Mouse (Mus musculus) forebrain, postnatal 0 days (tissue): ENCODE measurements at regions not wholly inside any gene's neighbourhood (a gene's known extent, or its start where the extent isn't known, plus 50 kb on each side); places are given as distances from the start of the nearest gene placed in this dataset.

Experiments used
- ATAC-seq: fragments of 200-750 bp; cut with Nextera tagmentation; 2 replicates; pipeline ENCODE4 v1.8.0; 2017; ENCODE audit warnings: mild to moderate bottlenecking, moderate library complexity
- DNase-seq: peaks from one replicate; pipeline ENCODE4 v3.0.0-alpha.2; 2015
- H3K27ac ChIP-seq: fragments of 300-500 bp; sonication (generic); 2 replicates; pipeline ENCODE4 v1.5.1; 2014; ENCODE audit warnings: low read depth, mild to moderate bottlenecking, antibody characterized with exemption, low read length, moderate library complexity, mixed read lengths
- H3K27me3 ChIP-seq: fragments of 300-500 bp; sonication (generic); 2 replicates; pipeline ENCODE4 v1.6.1; 2014; ENCODE audit warnings: mild to moderate bottlenecking, low read length, mixed read lengths; ENCODE audit not compliant: insufficient read depth
- H3K36me3 ChIP-seq: fragments of 300-500 bp; sonication (generic); 2 replicates; pipeline ENCODE4 v1.6.1; 2014; ENCODE audit warnings: mild to moderate bottlenecking, moderate library complexity; ENCODE audit not compliant: insufficient read depth
- H3K4me1 ChIP-seq: fragments of 300-500 bp; sonication (generic); 2 replicates; pipeline ENCODE4 v1.6.1; 2014; ENCODE audit warnings: antibody characterized with exemption; ENCODE audit not compliant: insufficient read depth
- H3K4me2 ChIP-seq: fragments of 300-500 bp; sonication (generic); 2 replicates; pipeline ENCODE4 v1.6.1; 2014; ENCODE audit warnings: low read depth, mild to moderate bottlenecking, moderate library complexity
- H3K4me3 ChIP-seq: fragments of 300-500 bp; sonication (generic); 2 replicates; pipeline ENCODE4 v1.5.1; 2014; ENCODE audit warnings: low read depth, low read length, mixed read lengths
- H3K9ac ChIP-seq: fragments of 300-500 bp; sonication (generic); 2 replicates; pipeline ENCODE4 v1.6.1; 2014; ENCODE audit warnings: mild to moderate bottlenecking
- H3K9me3 ChIP-seq: fragments of 300-500 bp; sonication (generic); 2 replicates; pipeline ENCODE4 v1.6.1; 2016; ENCODE audit warnings: low read length
- CTCF ChIP-seq: sonication (generic); IDR thresholded peaks from 2 replicates; pipeline ENCODE4 v1.5.1; 2016; ENCODE audit warnings: antibody characterized with exemption, control low read depth, low read depth
- WGBS: fragments of 180-500 bp; shearing (Covaris S2); extraction: QIAGEN DNeasy Blood & Tissue Kit; methylation state at CpG from one replicate; pipeline ENCODE4 v1.1.7; 2014; 5-methylcytosine and 5-hydroxymethylcytosine counted together

DNA sequence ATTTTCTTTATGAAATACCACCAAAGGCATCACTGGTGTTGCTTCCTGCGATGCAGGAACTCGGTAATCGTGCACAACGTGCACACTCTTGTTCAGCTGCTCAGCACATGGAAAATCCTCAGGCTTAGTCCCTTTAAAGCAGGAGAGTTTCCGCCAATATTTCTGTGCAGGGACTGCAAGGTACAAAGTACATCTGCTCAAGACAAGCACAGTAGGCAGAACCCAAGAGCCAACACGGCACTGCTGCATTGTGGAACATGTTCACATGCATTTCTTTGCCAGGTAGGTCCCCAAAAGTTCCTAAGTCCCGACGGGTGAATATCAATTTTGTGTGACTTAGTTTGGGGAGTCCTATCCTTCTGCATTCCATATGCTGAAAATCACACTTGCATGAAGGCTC lies 808.0 kb upstream of the Pou3f3 start:
- H3K4me3 ChIP-seq, result no peak overlapping the region
- no peaks in the 10 kb centered on the region for H3K36me3 ChIP-seq
- no peak overlapping the region for H3K4me2 ChIP-seq
- H3K27ac ChIP-seq, result peak overlapping the region; percentile 54
- ATAC-seq, result no peak
- DNase-seq, result peak; percentile 62
- no peaks in the 10 kb centered on the region for H3K9me3 ChIP-seq
- no peaks in the 10 kb centered on the region for H3K27me3 ChIP-seq
- 0 out of 2 replicates have a peak, but pooled peaks cover 6% of the 10 kb centered on the region for H3K4me1 ChIP-seq
- H3K9ac ChIP-seq, result no peak overlapping the region
- 70% methylated on average over 8 of the region's 8 CpGs for WGBS
- TF ChIP-seq CTCF, result no peak

DNA sequence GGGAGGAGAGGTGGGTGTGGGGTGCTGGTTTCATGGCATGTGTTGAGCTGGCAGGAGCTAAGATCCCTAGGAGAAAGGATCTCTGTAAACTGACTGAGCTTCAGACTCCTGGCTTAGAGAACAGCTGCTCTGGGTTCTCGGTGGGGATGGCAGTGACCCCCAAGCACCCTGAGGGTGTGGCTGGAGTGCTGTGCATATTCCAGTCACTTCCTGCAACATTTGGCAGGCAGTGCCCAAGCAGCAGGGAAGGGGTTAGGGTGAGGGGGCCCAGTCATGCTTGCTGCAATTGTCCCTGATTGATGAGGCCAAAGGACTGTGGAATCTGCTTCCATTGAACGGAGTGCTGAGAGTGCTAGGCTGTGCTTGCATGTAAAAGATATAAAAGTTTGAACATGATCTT lies 807.4 kb upstream of the Pou3f3 start:
- peak; percentile 44 for ATAC-seq
- 11% methylated on average over 2 of the region's 2 CpGs for WGBS
- Histone ChIP-seq H3K27ac (peak overlapping the region; percentile 54), H3K4me2 (no peak overlapping the region), H3K36me3 (no peaks in the 10 kb centered on the region), H3K27me3 (no peaks in the 10 kb centered on the region), H3K9me3 (no peaks in the 10 kb centered on the region), H3K4me3 (no peak overlapping the region), H3K9ac (peak overlapping the region; percentile 28; the same call in 1 of the 2 replicates), H3K4me1 (0 out of 2 replicates have a peak, but pooled peaks cover 6% of the 10 kb centered on the region)
- no peak for TF ChIP-seq CTCF
- DNase-seq, result peak; percentile 58

DNA sequence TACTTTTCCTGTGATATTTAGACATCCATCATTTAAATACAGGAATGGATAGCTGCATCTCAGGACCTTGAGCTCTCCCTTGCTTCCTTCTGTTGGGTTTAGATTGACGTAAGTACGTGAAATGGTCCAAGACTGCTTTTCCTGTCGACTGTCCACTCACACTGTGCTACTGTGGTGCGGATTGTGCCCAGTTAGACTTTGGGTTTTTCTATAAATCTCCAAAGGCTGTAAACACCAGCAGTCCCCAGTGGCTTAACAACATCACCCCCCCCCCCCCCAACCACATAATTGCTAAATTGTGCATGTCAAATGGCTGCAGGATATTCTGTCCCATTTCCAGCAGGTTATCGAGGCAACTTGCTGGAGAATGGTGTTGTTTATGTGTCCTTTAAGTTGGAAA lies 806.6 kb upstream of the Pou3f3 start:
- ATAC-seq (no peak), DNase-seq (no peak)

DNA sequence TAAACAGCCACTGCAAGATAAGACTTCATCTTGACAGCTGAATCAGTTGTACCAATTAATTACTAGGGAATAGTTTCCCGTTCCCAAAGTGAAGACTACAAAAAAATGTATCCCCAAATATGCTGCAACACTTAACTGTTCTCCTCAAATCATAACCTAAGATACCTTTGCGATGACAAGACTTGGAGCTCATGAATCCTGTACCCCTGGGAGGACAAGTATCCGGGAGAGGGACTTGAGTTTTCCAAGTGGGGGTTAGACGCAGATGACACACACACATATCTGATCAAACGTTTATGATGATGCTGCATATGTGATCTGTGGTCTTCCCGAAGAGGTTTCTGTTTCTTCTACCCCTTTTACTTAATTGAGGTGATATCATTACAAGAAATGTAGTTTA lies 805.6 kb upstream of the Pou3f3 start:
- 0 out of 2 replicates have a peak, but pooled peaks cover 6% of the 10 kb centered on the region for H3K4me1 ChIP-seq
- H3K36me3 ChIP-seq, result no peaks in the 10 kb centered on the region
- H3K27ac ChIP-seq, result peak overlapping the region; percentile 85
- peak overlapping the region; percentile 48; the same call in 1 of the 2 replicates for H3K9ac ChIP-seq
- ATAC-seq (no peak), DNase-seq (peak; percentile 63)
- TF ChIP-seq CTCF, result no peak
- peak overlapping the region; percentile 44; the same call in 1 of the 2 replicates for H3K4me2 ChIP-seq
- 43% methylated on average over 6 of the region's 6 CpGs for WGBS
- H3K9me3 ChIP-seq, result no peaks in the 10 kb centered on the region
- H3K27me3 ChIP-seq, result no peaks in the 10 kb centered on the region
- no peak overlapping the region for H3K4me3 ChIP-seq

More for the DNA sequence above, 806.6 kb upstream of the Pou3f3 start:
- no peak overlapping the region for H3K4me2 ChIP-seq
- H3K36me3 ChIP-seq, result no peaks in the 10 kb centered on the region
- no peaks in the 10 kb centered on the region for H3K9me3 ChIP-seq
- no peak overlapping the region for H3K9ac ChIP-seq
- H3K4me1 ChIP-seq, result 0 out of 2 replicates have a peak, but pooled peaks cover 6% of the 10 kb centered on the region
- peak overlapping the region; percentile 59 for H3K27ac ChIP-seq
- no peak for TF ChIP-seq CTCF
- H3K27me3 ChIP-seq, result no peaks in the 10 kb centered on the region
- H3K4me3 ChIP-seq, result no peak overlapping the region
- WGBS, result 32% methylated on average over 5 of the region's 5 CpGs

DNA sequence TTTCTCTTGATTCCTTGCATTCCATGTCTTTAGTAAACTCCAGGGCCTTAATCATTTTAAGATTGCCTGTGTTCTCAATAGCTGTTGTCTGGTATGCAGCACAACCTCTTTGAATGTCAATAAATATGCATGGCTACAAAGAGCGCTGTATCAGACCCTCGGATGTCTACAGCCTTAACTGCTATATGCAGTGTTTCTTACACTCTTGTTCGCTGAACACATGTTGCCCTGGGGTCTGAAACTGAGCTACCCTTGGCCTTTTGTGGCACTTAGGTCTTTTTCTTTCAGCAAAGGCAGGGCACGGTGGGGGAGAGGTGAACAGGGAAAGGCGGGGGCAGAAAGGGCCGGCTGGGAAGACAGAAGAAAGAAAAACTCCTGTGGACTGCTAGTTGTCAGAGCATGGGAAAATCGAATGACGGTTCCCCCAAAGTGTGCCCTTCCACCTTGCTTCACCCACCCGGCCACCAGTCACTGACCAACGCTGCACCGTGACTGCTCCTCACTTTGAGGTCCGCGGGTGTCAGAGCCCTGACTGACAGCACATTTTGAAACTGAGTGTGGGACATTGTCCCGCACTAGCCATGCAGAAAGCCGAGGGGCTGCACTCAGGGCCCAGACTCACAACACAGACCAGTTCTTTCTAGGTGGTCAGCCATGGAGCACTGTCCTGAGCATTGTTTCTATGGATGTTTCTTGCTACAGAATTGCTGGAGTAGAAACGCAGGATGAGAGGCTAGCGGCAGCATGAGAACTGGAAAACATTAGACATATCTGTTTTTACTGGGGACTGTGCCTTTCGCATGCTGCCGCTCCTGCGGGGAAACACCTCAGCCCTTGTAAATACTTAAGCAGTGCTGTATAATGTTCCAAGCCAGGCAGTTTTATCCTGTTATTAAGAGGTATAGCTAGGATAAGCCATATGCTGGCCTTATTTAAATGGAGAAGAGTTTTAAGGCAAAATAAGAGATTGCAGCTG lies 804.6 kb upstream of the Pou3f3 start:
- Histone ChIP-seq H3K9ac (peak overlapping the region; percentile 48), H3K9me3 (no peaks in the 10 kb centered on the region), H3K27ac (peak overlapping the region; percentile 85), H3K4me2 (peak overlapping the region; percentile 44), H3K4me1 (0 out of 2 replicates have a peak, but pooled peaks cover 6% of the 10 kb centered on the region), H3K4me3 (no peak overlapping the region), H3K36me3 (no peaks in the 10 kb centered on the region), H3K27me3 (no peaks in the 10 kb centered on the region)
- ATAC-seq (peak; percentile 48; the same call in 1 of the 2 replicates), DNase-seq (peak; percentile 67)
- TF ChIP-seq CTCF, result no peak
- WGBS, result 20% methylated on average over 20 of the region's 20 CpGs

DNA sequence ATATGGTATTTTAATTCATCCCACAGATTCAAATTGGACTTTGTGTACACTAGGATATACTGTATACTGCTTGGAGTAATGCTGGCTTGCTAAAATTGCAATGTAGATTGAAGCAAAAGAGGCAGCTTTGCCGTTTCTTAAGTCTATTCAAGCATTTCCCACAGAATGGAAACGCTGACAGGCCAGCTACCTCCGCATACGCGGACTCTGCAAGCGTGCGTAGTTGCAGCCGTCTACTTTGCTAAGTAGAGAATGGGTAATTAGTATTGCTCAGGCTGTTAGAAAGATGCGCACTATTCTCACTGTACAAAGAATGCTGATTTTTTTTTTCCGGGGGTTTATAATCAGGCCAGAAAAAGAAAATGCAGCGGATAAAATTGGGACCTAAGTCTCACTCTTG lies 803.8 kb upstream of the Pou3f3 start:
- DNase-seq (peak; percentile 81), ATAC-seq (peak; percentile 49)
- 22% methylated on average over 11 of the region's 11 CpGs for WGBS
- no peaks in the 10 kb centered on the region for H3K27me3 ChIP-seq
- H3K4me2 ChIP-seq, result peak overlapping the region; percentile 44
- H3K27ac ChIP-seq, result peak overlapping the region; percentile 85
- H3K9me3 ChIP-seq, result no peaks in the 10 kb centered on the region
- no peaks in the 10 kb centered on the region for H3K36me3 ChIP-seq
- peak overlapping the region; percentile 48 for H3K9ac ChIP-seq
- H3K4me3 ChIP-seq, result no peak overlapping the region
- H3K4me1 ChIP-seq, result 0 out of 2 replicates have a peak, but pooled peaks cover 6% of the 10 kb centered on the region
- no peak for TF ChIP-seq CTCF

DNA sequence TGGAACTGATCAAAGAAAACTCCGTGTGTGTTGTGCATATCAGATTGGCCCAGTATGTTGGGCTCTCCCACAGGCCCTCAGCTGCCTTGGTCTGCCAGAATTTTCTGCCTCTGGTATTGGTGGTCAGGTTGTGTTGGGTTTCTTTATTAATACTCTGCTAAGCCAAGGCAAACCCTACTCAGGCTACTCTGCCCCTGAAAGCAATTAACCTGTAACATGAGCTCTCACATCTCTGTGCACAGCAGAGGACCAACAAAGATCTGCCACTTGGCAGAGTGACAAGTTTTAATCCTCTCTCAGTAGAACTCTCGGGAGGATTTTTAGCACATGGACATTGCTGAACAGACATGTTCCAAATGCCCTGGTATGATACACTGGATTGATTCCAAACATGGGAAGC lies 803.2 kb upstream of the Pou3f3 start:
- H3K36me3 ChIP-seq, result no peaks in the 10 kb centered on the region
- ATAC-seq (no peak), DNase-seq (peak; percentile 63)
- 0 out of 2 replicates have a peak, but pooled peaks cover 6% of the 10 kb centered on the region for H3K4me1 ChIP-seq
- H3K4me3 ChIP-seq, result no peak overlapping the region
- peak overlapping the region; percentile 85 for H3K27ac ChIP-seq
- no peaks in the 10 kb centered on the region for H3K9me3 ChIP-seq
- no peak overlapping the region for H3K9ac ChIP-seq
- 18% methylated on average over 2 of the region's 2 CpGs for WGBS
- no peak overlapping the region for H3K4me2 ChIP-seq
- no peak for TF ChIP-seq CTCF
- no peaks in the 10 kb centered on the region for H3K27me3 ChIP-seq
